Mouse (Mus musculus): ENCODE results near the gene Brca2. TPM values are rescaled to one million over a fixed set of nuclear protein-coding genes. Genes with fewer than 3 reads are reported as not detected.

The Brca2 gene
- total RNA-seq, 1 experiment from 2014 or later, result 4.2 TPM

- no peak for ATAC-seq (replicated peaks; ENCODE audit: insufficient number of reproducible peaks, low FRiP score, low TSS enrichment, poor library complexity, severe bottlenecking)
Measured at GRCm38 (mm10) chr5:150618599-150619355, 96.3 kb downstream of the Brca2 start.

Other genes with a start within 250 kb of the Brca2 start
- gene Zar1l, start 4.5 kb upstream of the Brca2 start, total RNA-seq (2017), result not detected in 3 replicates
- 107 to 157 TPM (median 127 TPM) in 3 replicates for gene N4bp2l1, start 74.6 kb downstream of the Brca2 start, total RNA-seq (2017)
- gene N4bp2l2, start 143.6 kb downstream of the Brca2 start, total RNA-seq (2017), result 113 to 172 TPM (median 148 TPM) in 3 replicates
- 17.0 to 45.7 TPM (median 21.6 TPM) in 3 replicates for gene Pds5b, start 151.1 kb downstream of the Brca2 start, total RNA-seq (2017)